Mouse (Mus musculus): ENCODE measurements around the gene Snx9. TPM values are rescaled to one million over a fixed set of nuclear protein-coding genes. Genes with fewer than 3 reads are reported as not detected.

Snx9 gene
- total and polyA plus RNA-seq, 3 experiments: 12.9 to 22.8 TPM; not detected in 1

DNA sequence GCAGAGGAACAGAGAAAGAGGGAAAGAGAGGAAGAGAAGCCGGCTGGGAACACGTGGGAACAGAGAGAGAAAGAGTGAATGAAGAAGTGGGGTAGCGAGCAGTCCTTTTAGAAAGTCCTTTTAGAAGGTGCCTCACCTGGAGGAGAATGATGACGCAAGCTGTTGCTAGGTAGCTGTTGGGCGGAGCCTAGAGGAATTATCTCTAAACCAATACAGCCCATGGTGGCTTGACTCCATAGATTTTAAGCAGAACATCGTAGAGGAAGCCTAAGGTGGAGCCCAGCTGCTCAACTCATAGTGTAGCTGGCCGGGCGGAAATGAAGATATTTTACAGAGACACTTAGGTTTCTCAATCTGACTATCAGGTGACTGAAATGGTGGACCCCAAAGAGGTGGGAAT is 122.6 kb downstream of the Snx9 start:
- no peak overlapping the region for H3K9ac ChIP-seq (ENCODE audit: control insufficient read depth, low read depth, low read length, poor library complexity, severe bottlenecking)
- H3K27me3 ChIP-seq (ENCODE audit: control insufficient read depth in 1 of 2, insufficient read depth in 2 of 2, low read length in 2 of 2): no peaks in the 10 kb centered on the region
- no peak for DNase-seq (ENCODE audit: low read depth, low spot score)
- H3K4me1 ChIP-seq (ENCODE audit: control insufficient read depth in 1 of 2, insufficient read depth in 2 of 2, low read length in 2 of 2): no peaks in the 10 kb centered on the region
- no peak for TF ChIP-seq ETS1 (IDR thresholded peaks at IDR 0.05; ENCODE audit: low read depth, low read length)
- no peak for TF ChIP-seq CHD1 (IDR thresholded peaks at IDR 0.05; ENCODE audit: low read depth, low read length)
- H3K27ac ChIP-seq (ENCODE audit: control insufficient read depth, low read depth, low read length): no peak overlapping the region
- no peaks in the 10 kb centered on the region for H3K9me3 ChIP-seq (replicated peaks; ENCODE audit: insufficient read depth, low read length)
- H3K79me2 ChIP-seq (ENCODE audit: control insufficient read depth, insufficient read depth, low read length, poor library complexity): no peaks in the 10 kb centered on the region
- no peak overlapping the region for H3K4me3 ChIP-seq (ENCODE audit: control insufficient read depth in 1 of 2, insufficient read depth in 1 of 2, low read depth in 2 of 2, low read length in 2 of 2)
- H3K36me3 ChIP-seq (ENCODE audit: control insufficient read depth in 1 of 2, insufficient read depth in 2 of 2, low read length in 2 of 2): no peaks in the 10 kb centered on the region

DNA sequence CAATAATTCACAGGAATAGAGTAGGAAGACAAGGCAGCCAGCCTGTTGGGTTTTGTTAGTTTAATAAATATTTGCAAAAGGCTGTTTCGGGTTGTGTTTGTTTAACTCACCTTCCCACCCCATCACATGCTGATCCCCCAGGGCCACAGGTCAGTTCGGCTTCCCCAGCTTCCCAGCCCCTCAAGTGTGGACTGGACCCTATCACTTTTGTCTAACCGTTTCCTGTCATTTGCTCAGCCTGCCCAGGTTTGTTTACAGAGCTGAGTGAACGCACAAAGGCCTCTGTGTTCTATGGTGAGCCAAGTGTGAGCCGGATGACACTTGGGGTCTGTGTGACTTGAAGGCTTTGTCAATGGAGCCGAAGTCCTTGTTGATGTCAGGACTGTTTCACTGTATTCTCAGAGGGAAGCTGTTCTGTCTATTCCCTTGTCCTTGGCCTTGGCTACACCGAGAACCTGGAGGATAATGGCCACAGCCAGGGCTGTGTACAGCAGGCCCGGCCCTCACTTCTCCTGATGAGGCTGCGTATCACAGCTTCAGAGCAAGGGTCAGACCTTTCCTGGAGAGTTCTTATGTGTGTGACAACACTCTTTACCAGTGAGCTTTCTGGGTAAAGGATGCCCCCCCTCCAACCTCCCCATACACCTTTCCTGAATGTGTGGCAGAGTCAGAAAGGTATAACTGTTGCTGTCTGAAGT is 124.1 kb downstream of the Snx9 start:
- Histone ChIP-seq H3K4me1 (ENCODE audit: control insufficient read depth in 1 of 2, insufficient read depth in 2 of 2, low read length in 2 of 2) (no peaks in the 10 kb centered on the region), H3K9ac (ENCODE audit: control insufficient read depth, low read depth, low read length, poor library complexity, severe bottlenecking) (no peak overlapping the region), H3K36me3 (ENCODE audit: control insufficient read depth in 1 of 2, insufficient read depth in 2 of 2, low read length in 2 of 2) (no peaks in the 10 kb centered on the region), H3K27ac (ENCODE audit: control insufficient read depth, low read depth, low read length) (no peak overlapping the region), H3K79me2 (ENCODE audit: control insufficient read depth, insufficient read depth, low read length, poor library complexity) (no peaks in the 10 kb centered on the region), H3K27me3 (ENCODE audit: control insufficient read depth in 1 of 2, insufficient read depth in 2 of 2, low read length in 2 of 2) (no peaks in the 10 kb centered on the region), H3K4me3 (ENCODE audit: control insufficient read depth in 1 of 2, insufficient read depth in 1 of 2, low read depth in 2 of 2, low read length in 2 of 2) (no peak overlapping the region), H3K9me3 (replicated peaks; ENCODE audit: insufficient read depth, low read length) (no peaks in the 10 kb centered on the region)
- DNase-seq (ENCODE audit: low read depth, low spot score): no peak
- TF ChIP-seq KAT2A (conservative IDR thresholded peaks at IDR 0.05; ENCODE audit: low read depth, low read length) (no peak), USF2 (IDR thresholded peaks at IDR 0.05; ENCODE audit: borderline replicate concordance in 1 of 2, insufficient read depth in 1 of 2, low read depth in 1 of 2, low read length in 2 of 2) (no peak), POLR2AphosphoS2 (IDR thresholded peaks at IDR 0.05; ENCODE audit: low read length) (no peak), TBP (IDR thresholded peaks at IDR 0.05; ENCODE audit: low read depth, low read length) (no peak), TCF12 (IDR thresholded peaks at IDR 0.05; ENCODE audit: low read depth, low read length) (no peak), POLR2AphosphoS5 (IDR thresholded peaks at IDR 0.05; ENCODE audit: borderline replicate concordance, low read depth, low read length) (no peak), MAFK (IDR thresholded peaks at IDR 0.05; ENCODE audit: borderline replicate concordance, low read depth, low read length) (no peak), ZKSCAN1 (IDR thresholded peaks at IDR 0.05; ENCODE audit: low read depth, low read length) (no peak), HCFC1 (IDR thresholded peaks at IDR 0.05; ENCODE audit: low read depth, low read length) (no peak)

DNA sequence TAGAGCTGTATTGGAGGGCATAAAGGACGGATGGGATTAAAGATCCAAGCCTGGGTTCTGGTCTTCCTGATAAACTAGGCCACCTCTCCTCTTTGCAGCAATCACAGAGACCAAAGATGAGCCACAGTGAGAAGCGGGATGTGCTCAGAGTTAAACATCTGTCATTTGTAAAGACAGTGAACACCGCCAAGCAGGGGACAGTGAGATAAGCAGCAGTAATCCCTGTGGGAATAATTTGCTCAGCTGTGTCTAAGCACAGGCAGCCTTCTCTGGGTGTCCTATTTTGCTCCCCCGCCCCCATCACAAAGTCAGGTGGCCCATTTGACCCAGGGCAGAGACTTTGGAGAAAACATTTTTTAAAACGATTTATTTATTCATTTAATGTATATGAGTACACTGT is 125.6 kb downstream of the Snx9 start:
- Histone ChIP-seq H3K9ac (ENCODE audit: control insufficient read depth, low read depth, low read length, poor library complexity, severe bottlenecking) (no peak overlapping the region), H3K79me2 (ENCODE audit: control insufficient read depth, insufficient read depth, low read length, poor library complexity) (no peaks in the 10 kb centered on the region), H3K4me3 (ENCODE audit: control insufficient read depth in 1 of 2, insufficient read depth in 1 of 2, low read depth in 2 of 2, low read length in 2 of 2) (no peak overlapping the region), H3K36me3 (ENCODE audit: control insufficient read depth in 1 of 2, insufficient read depth in 2 of 2, low read length in 2 of 2) (no peaks in the 10 kb centered on the region), H3K4me1 (ENCODE audit: control insufficient read depth in 1 of 2, insufficient read depth in 2 of 2, low read length in 2 of 2) (no peaks in the 10 kb centered on the region), H3K27ac (ENCODE audit: control insufficient read depth, low read depth, low read length) (no peak overlapping the region), H3K9me3 (replicated peaks; ENCODE audit: insufficient read depth, low read length) (no peaks in the 10 kb centered on the region), H3K27me3 (ENCODE audit: control insufficient read depth in 1 of 2, insufficient read depth in 2 of 2, low read length in 2 of 2) (no peaks in the 10 kb centered on the region)
- TF ChIP-seq POLR2A (IDR thresholded peaks at IDR 0.05; ENCODE audit: control insufficient read depth in 1 of 2, insufficient read depth in 1 of 2, low read depth in 1 of 2, low read length in 2 of 2, poor library complexity in 1 of 2) (no peak), MXI1 (IDR thresholded peaks at IDR 0.05; ENCODE audit: low read depth, low read length) (no peak), POLR2AphosphoS5 (IDR thresholded peaks at IDR 0.05; ENCODE audit: borderline replicate concordance, low read depth, low read length) (no peak), MYC (IDR thresholded peaks at IDR 0.05; ENCODE audit: low read depth, low read length) (no peak), USF1 (IDR thresholded peaks at IDR 0.05; ENCODE audit: low read depth, low read length) (no peak), ZKSCAN1 (IDR thresholded peaks at IDR 0.05; ENCODE audit: low read depth, low read length) (no peak), RCOR1 (IDR thresholded peaks at IDR 0.05; ENCODE audit: low read depth, low read length) (no peak), TBP (IDR thresholded peaks at IDR 0.05; ENCODE audit: low read depth, low read length) (no peak), ZMIZ1 (IDR thresholded peaks at IDR 0.05; ENCODE audit: low read depth, low read length) (no peak), USF2 (IDR thresholded peaks at IDR 0.05; ENCODE audit: borderline replicate concordance in 1 of 2, insufficient read depth in 1 of 2, low read depth in 1 of 2, low read length in 2 of 2) (no peak), NELFE (IDR thresholded peaks at IDR 0.05; ENCODE audit: low read depth, low read length) (no peak), KAT2A (conservative IDR thresholded peaks at IDR 0.05; ENCODE audit: low read depth, low read length) (no peak), HCFC1 (IDR thresholded peaks at IDR 0.05; ENCODE audit: low read depth, low read length) (no peak), SMC3 (IDR thresholded peaks at IDR 0.05; ENCODE audit: low read depth, low read length) (no peak), ETS1 (IDR thresholded peaks at IDR 0.05; ENCODE audit: low read depth, low read length) (no peak), UBTF (IDR thresholded peaks at IDR 0.05; ENCODE audit: borderline replicate concordance, insufficient read depth, low read depth, low read length) (no peak)
- DNase-seq (ENCODE audit: low read depth, low spot score): no peak
